Mouse (Mus musculus) embryonic fibroblast, embryonic 13.5 days (primary cell): ENCODE results near the gene Mknk2.

ENCODE experiments used
- CTCF ChIP-seq: IDR thresholded peaks from 2 replicates; pipeline ENCODE4 v1.5.1; 2011; ENCODE audit warnings: mild to moderate bottlenecking, control low read depth, low read length, moderate library complexity, borderline replicate concordance; ENCODE audit not compliant: insufficient read depth
- POLR2A ChIP-seq: IDR thresholded peaks from 2 replicates; pipeline ENCODE4 v1.6.1; 2011; ENCODE audit warnings: low read depth, mild to moderate bottlenecking, control low read depth, low read length, moderate library complexity

DNA sequence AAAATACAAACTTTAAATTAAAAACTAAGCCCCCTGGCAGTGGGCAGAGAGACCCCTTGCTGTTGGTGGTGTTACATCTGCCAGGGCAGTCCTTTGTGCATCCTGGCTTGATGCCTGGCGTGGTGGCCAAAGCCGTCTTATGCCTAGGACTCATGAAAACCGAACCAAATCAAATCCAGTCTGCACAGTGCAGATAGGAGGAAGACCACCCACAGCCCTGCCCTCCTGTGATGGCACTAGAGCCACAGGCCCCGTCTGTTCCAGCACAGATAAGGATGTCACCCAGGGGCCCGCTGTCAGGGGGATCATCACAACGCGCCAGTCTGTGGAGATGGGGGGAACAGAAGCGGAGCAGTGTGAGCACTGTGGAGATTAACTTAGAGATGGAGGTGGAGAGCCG lies 19.9 kb upstream of the Mknk2 start:
- TF ChIP-seq CTCF (no peak), POLR2A (no peak)
